Mouse (Mus musculus): ENCODE measurements around the gene 9530053A07Rik.

Gene 9530053A07Rik

DNA sequence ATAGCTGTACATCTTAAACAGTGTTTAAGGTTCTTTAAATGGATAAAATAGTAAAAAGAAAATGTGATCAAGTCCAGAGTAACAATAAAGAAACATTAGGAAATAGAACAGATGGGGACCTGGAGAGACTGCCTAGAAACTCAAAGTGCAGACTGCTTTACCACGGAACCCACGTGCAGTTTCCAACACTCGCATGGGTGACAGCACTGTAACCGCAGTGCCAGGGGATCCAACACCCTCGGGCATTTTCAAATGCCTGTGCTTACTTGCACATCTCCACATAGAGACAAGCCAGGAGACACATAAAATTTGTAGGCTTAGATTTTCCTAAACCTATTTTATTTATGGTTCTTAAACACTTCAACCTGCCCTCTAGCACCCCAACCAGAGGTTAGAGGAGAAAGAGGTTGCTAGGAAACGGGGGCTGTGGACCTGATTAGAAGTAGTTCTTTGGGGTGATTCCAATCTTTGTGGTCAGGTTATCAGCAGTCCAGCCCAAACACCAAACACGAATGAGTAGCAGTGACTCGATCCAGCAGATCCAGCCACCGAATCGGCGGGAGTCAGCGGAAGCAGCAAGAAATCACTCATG is 79.2 kb downstream of the 9530053A07Rik start:
- in situ Hi-C loops (cut with MboI; ENCODE audit: unreplicated experiment in 2 of 2) = no loop called here

DNA sequence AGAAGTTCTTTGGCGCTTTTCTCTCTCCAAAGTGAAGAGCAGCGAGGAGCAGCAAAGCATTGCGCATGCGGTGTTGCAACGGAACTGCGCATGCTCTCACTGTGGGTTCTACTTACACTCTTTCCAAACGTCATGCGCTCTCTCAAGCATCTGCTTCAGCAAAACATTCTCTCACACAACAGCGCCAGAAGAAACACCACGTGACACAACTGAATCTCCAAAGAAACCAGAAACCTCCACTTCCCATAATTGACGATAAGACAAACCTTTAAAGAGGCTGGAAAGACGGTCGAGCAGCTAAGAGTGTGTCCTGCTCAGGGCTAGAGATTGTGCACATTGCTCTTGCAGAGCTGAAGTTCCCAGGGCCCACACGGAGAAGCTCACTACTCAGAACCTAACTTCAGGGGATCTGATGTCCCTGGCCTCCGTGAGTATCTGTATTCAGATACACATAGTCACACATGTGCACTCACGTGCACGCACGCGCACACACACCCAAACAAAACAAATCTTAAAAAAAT is 79.8 kb downstream of the 9530053A07Rik start:
- in situ Hi-C loops (cut with MboI; ENCODE audit: unreplicated experiment in 2 of 2) = no loop called here

DNA sequence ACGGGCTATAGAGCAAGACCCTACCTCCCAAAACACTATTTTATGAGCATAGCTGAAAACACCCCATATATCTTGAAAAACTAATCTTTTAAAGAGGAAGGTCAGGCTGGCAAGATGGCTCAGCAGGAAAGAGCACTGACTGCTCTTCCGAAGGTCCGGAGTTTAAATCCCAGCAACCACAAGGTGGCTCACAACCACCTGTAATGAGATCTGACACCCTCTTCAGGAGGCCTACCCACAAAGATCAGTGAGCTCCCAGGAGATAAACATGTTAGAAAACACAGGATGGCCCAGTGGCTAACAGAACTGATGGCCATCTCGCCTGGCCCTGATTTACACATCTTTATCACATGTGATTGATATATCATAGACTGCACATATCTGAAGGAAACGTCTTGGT is 81.5 kb downstream of the 9530053A07Rik start:
- in situ Hi-C loops (cut with MboI; ENCODE audit: unreplicated experiment in 2 of 2) = loop anchor here (5.0 to 10.0 kb wide), 2 partner anchors 63 to 156 kb away; partner anchors contain the start of gene Psmc4 (in 1 of the 2)

DNA sequence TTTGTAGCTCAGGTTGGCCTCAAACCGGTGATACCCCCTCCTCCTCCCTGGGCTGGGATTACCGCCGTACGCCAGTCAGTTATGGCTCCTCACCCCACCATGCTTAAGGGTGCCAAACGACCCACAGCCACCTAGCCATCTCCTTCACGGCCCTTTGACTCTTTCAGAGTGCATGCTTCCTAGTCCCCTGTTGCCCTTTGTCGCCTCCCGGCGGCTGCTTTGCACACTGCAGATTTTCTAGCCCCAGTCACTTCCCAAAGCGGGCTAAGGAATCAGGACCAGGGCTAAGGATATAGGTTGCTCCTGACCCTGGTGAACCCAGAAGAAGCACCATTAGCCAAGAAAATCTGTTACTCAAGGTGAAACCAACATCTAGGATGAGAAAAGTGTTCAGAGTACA is 84.9 kb downstream of the 9530053A07Rik start:
- in situ Hi-C loops (cut with MboI; ENCODE audit: unreplicated experiment in 2 of 2) = loop anchor here (5.0 to 10.0 kb wide), 2 partner anchors 67 to 159 kb away; partner anchors contain the start of gene Psmc4 (in 1 of the 2)

Data from v-Abl transformed pro-B cells (cell line).